15 mouse cellular contexts compared by ENCODE assay signal in genomic region chr13:23515281-23515680, GRCm38 (mm10). TPM values are rescaled to one million over a fixed set of nuclear protein-coding genes. Genes with fewer than 3 reads are reported as not detected.
"Had no signal": no experiment of that assay in that cellular context is flagged by ENCODE, and none has a peak within 500 bp of the region (broad histone marks: within the 10 kb centered on the region; RNA-seq: fewer than 3 reads in every experiment).

No protein-coding gene starts in this region.

- H3K36me3 ChIP-seq: limb, embryonic 12.5 days; lung, embryonic 15.5 days; midbrain, embryonic 15.5 days; neural tube, embryonic 15.5 days had no signal

- H3K9ac ChIP-seq: limb, embryonic 12.5 days; lung, embryonic 15.5 days; midbrain, embryonic 15.5 days had no signal

- H3K27me3 ChIP-seq: limb, embryonic 12.5 days; lung, embryonic 15.5 days; midbrain, embryonic 15.5 days; neural tube, embryonic 15.5 days had no signal

- DNase-seq: kidney, adult 2 months; kidney, postnatal 25 days; layer of hippocampus, adult 9-11 months; liver; lung, postnatal 14 days; thymus, postnatal 4 days had no signal

- ATAC-seq: intestine, embryonic 16.5 days; midbrain, embryonic 15.5 days had no signal

- H3K9me3 ChIP-seq: limb, embryonic 12.5 days; lung, embryonic 15.5 days; megakaryocyte, embryonic 14.5 days; midbrain, embryonic 15.5 days; neural tube, embryonic 15.5 days had no signal

- H3K27ac ChIP-seq: limb, embryonic 12.5 days; lung, embryonic 15.5 days; macrophage; midbrain, embryonic 15.5 days; stomach, postnatal 0 days had no signal

RNA-seq across cellular contexts. Expression of gene Hist1h2af, which starts 18.4 kb away (rescaled TPM):
- polyA plus RNA-seq: macrophage; midbrain, embryonic 15.5 days had no signal

RNA-seq across cellular contexts. Expression of gene Hist1h3g, which starts 19.9 kb away (rescaled TPM):
- polyA plus RNA-seq: macrophage; midbrain, embryonic 15.5 days had no signal

RNA-seq across cellular contexts. Expression of gene Btn2a2, which starts 26.6 kb away (rescaled TPM):
- polyA plus RNA-seq: kidney, adult 2 months; liver, embryonic 16.5 days; macrophage; midbrain, embryonic 15.5 days had no signal
